Mouse (Mus musculus) small intestine, adult 2 months (tissue): ENCODE data around the gene 3110040M04Rik.

ENCODE experiments used
- CTCF ChIP-seq: fragments of 200-500 bp; IDR thresholded peaks from 2 replicates; pipeline ENCODE4 v1.5.1; 2012; ENCODE audit warnings: low read depth, mild to moderate bottlenecking, control low read depth, inconsistent platforms, low read length, moderate library complexity, mixed read lengths; ENCODE audit not compliant: insufficient replicate concordance, insufficient read length; ENCODE audit errors: extremely low read depth
- POLR2A ChIP-seq: fragments of 200-500 bp; IDR thresholded peaks from 2 replicates; pipeline ENCODE4 v1.6.1; 2012; ENCODE audit warnings: low read depth, mild to moderate bottlenecking, control low read depth, inconsistent platforms, low read length, moderate library complexity

DNA sequence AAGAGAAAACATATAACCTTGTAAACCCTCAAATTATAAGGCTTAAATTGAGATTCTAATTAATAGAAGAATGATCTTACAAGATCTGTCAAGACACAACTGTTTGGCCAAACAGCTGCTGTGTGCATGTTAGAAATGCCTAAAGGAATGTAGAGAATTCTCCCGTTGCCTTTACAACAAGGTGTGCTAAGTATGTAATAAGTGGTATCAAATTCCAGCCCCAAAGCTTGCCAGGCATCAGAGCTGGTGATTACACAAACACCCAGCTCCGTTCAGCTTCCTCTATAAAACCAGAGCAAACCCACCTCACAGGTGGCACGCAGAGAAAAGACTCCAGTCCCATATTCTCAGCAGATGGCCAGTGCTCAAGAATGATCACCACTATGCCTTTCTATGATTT lies 33.9 kb downstream of the 3110040M04Rik start:
- TF ChIP-seq CTCF, result no peak
- TF ChIP-seq POLR2A, result no peak
